Mouse (Mus musculus) ovary, postnatal 14 days (tissue): ENCODE results near the gene Mmp10.

Experiments
- DNase-seq: peaks from one replicate; pipeline ENCODE4 v3.0.0; 2022; ENCODE audit warnings: low spot score

The Mmp10 gene

GRCm38 (mm10) chr9:7502051-7502450 is at the start of gene Mmp10:
Mmp10 (plus strand) TSS chr9:7502352.
- no peak for DNase-seq

DNA sequence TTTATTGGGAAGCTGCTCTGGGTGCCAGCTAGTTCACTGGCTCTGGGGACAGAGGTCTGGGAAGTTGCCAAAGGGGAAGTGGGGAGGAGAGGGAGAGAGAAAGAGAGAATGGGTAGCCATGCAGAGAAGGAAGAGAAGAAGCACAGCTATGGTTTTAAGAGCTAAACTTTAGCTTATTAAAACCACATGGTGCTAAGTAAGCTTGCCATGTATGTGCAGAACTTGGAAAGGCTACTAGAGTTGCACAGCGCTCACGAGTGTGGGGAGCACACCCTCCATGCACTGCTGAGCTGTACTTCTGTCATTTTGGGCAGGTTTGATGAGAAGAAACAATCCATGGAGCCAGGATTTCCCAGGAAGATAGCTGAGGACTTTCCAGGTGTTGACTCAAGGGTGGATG is 48.9 kb upstream of the Mmp10 start:
- no peak for DNase-seq

DNA sequence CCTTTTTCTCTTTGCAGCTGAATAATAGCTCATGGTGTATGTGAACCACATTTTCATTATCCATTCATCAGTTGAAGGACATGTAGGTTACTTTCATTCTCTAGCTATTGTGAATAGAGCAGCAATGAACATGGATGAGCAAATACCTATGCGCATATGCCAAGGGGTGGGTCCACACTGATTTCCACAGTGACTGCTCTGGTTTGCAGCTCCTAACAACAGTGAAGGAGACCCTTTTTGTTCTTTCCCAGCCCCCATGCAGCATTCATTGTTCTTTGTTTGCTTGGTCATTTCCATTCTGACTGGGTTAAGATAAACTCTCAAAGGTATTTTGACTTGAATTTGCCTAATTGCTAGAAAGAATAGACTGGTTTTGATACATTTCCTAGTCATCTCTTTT is 31.9 kb upstream of the Mmp10 start:
- DNase-seq, result no peak

DNA sequence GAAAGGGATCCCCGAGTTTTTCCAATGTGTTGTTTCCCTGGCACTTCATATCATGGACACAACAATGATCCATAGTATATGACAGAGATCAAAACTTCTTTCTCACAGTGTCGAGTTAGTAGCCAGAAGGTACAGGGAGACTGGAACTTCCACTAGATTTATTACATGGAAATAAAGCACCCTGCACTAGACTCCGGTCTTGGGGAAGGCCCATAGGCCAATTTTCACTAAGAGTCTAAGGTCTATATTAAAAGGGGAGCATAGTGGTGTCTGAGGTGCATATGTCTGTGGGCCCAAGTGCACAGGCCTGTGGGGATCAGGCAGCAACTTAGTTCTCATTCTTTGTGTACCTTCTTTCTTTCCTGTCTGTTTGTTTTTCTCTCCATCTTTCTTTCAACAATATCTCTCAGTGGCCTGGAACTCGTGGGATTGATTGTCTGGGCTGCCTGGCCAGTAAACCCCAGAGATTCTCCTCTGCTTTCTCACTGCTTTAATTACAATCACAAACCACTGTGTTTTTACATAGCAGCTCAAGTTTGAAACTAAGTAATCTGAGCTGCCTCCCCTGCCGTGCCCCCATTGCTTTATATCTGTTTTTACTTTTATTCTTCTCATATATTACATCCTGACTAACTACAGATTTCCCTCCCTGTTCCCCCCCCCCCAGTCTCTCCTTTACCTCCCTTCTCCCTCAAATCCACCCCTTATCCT is 18.3 kb upstream of the Mmp10 start:
- DNase-seq, result no peak

DNA sequence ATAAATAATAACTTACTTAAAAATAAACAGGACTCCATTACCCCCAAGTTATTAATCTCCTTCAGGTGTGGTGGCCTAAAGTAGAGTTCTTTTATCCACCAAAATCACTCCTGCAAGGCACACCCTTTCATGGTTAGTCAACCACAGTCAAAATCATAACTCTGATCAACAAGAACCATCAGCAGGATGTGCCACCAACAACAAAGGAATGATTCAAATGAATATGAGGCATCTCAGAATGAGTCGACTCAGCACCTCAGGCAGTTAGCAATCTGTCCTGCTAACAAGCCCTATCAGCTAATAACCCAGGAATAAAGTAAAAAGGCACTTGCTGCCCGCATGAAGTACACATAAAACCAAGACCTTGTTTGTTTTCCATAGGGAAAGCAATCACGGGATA is 1.0 kb upstream of the Mmp10 start:
- no peak for DNase-seq

GRCm38 (mm10) chr9:7507321-7507876 is 5.2 kb downstream of the Mmp10 start:
- DNase-seq, result no peak

DNA sequence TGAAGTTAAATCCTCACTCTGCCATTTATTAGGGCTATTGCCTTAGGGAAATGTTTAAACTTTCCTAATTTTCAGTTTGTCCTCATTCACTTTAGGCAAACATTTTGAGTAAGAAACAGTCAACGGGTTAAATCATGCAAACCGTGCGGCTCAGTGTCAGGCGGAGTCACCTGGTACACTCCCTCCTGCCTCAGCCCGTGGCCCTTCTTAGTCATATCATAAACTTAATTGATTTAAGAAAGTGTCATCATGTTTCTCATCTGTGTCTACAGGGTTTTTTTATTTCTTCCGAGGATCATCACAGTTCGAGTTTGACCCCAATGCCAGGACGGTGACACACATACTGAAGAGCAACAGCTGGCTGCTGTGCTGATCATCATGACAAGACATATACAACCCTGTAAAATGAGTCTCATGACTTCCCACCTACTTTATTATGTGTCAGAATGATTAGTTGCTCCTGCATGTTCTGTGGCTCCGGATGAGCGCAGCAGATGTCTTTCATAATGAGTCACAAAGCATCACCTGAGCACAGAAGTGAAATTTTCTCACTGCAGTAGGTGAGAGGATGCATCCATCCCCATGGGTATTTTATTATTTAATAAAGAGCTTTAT is 7.6 kb downstream of the Mmp10 start:
- no peak for DNase-seq

- no peak for DNase-seq
These were observed 15.9 kb downstream of the Mmp10 start for GRCm38 (mm10) chr9:7517944-7518571.

DNA sequence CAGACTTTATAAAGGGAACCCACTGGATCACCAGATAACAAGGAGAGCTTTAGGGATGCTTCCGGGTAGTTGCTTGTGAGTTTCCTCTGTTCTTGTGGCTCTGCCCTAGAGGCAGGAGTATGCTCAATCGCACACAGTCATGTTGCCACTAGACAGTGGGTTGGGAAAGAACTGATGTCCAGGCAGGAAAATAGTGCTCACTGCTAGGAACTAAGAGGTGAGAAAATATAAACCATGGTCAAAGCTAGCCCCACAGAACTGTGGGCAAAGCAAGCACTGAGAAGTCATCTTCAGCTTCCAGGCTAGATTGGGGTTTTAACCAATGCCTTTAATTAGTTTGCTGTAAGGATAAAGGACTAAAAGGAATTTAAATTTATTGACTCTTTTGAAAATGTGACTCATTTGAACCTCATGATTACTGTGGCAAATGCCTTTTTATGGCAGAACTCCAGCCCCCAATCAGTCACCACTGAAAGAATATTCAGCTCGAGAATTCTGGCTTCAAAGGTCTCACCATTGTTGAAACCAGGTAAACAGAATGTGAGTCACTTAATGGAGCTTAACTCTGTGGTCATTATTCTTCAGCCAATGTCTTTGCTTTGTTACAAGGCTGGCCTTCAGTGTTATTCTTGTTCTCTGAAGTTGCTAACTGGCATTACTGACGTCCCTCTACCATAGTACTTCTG is 24.2 kb downstream of the Mmp10 start:
- no peak for DNase-seq

- no peak for DNase-seq
These were observed 40.6 kb downstream of the Mmp10 start for GRCm38 (mm10) chr9:7542763-7543162.

DNA sequence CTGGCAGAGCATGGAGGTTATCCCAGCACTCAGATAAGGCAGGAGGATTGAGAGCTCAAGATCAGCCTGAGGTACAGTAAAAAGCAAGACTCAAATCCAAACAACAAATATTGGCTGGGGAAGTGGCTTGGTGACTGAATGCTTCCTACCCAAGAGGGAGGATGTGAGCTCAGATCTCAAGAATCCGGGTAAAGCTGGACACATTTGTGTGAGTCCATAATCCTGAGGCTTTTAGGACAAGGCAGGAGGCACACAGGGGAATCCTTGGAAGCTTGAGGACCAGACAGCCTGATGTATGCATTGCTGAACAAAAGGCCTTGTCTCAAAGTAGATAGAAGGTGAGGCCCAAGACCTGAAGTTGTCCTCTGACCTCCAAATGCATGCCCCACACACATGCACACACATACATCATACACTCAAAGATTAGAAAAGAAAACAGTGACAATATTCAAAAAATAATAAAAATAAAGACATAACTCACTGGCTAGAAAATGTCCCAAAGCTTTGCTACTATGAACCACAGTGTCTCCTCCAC is 42.8 kb downstream of the Mmp10 start:
- DNase-seq, result no peak

DNA sequence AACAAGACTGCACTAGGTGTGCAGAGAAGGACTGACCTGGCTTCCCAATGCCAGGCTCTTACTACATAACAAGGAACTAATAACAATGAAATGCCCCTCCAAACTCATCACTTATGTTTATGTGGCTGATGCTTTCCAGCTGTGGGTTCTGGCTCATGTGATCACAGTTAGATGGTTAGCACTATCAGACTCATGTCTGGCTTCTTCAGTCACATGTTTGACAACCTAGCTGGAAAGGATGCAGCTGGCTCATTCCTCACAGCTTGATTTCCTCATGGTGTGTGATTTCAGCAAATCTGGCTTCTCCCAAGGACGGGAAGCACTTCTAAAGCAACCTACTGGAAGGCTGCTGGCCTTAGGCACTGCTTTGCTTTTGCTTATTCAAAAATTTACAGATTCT is 43.3 kb downstream of the Mmp10 start:
- DNase-seq, result peak; percentile 13

DNA sequence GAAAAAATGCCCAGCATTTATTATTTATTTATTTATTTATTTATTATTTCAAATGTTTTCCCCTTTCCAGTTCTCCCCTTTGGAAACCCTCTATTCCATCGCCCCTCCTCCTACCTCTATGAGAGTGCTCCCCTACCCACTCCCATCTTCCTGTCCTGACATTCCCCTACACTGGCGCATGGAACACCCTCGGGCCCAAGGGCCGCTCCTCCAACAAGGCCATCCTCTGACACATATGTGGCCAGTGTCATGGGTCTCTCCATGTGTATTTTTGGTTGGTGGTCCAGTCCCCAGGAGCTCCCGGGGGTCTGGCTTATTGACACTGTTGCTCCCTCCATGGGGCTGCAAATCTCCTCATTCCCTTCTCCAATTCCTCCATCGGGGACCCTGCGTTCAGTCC is 43.8 kb downstream of the Mmp10 start:
- DNase-seq, result no peak

- DNase-seq, result no peak
These were observed 49.8 kb downstream of the Mmp10 start for GRCm38 (mm10) chr9:7551943-7552342.

DNA sequence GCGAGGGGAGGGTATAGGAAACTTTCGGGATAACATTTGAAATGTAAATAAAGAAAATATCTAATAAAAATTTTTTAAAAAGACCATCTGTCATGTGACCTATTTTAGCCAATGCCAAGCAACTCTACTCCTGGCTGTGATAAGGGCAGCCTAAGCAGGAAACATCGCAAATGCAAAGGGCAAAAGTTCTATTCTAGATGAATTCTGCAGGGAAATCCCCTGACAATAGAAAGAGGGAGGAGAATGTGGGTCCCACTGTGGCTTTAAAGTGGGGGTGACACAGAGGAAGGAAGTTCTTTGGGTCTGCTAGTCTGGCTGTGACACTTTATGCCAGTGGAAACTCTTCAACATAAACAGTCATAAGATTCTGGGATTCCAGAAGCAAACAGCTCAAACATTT is 51.4 kb downstream of the Mmp10 start:
- no peak for DNase-seq

- no peak for DNase-seq
These were observed 52.2 kb downstream of the Mmp10 start for GRCm38 (mm10) chr9:7554382-7554781.

GRCm38 (mm10) chr9:7558221-7559017 is 56.3 kb downstream of the Mmp10 start, which contains the start of gene Mmp8:
Mmp8 (plus strand) TSS chr9:7558456.
- no peak for DNase-seq
